ENCODE assay signal across 38 mouse cellular contexts in genomic region chr9:124014985-124015652, GRCm38 (mm10). TPM values are rescaled to one million over a fixed set of nuclear protein-coding genes. Genes with fewer than 3 reads are reported as not detected.
DNase-seq lines count a peak whose midpoint lies in the region; ATAC-seq and TF ChIP-seq lines count a peak whose summit lies in the region.
"Had no signal": no experiment of that assay in that cellular context is flagged by ENCODE, and none has a peak within 500 bp of the region (broad histone marks: within the 10 kb centered on the region; RNA-seq: fewer than 3 reads in every experiment).

No protein-coding gene starts in this region.

- TF ChIP-seq CTCF in left cerebral cortex, adult 2 months (IDR thresholded peaks at IDR 0.05): no peak

- H3K4me2 ChIP-seq in liver, embryonic 13.5 days: no peak overlapping the region
- H3K4me2 ChIP-seq in liver, embryonic 16.5 days (ENCODE audit: low read depth, low read length): no peak overlapping the region; the same call in none of the 2 replicates
- no peak overlapping the region for H3K4me2 ChIP-seq in intestine, embryonic 16.5 days (ENCODE audit: low read depth, low read length)
- H3K4me2 ChIP-seq: embryonic facial prominence, embryonic 12.5 days; embryonic facial prominence, embryonic 15.5 days; forebrain, embryonic 13.5 days; heart, embryonic 12.5 days; heart, embryonic 15.5 days; hindbrain, embryonic 13.5 days had no signal

- H3K4me1 ChIP-seq in liver, embryonic 13.5 days (replicated peaks): peaks cover 13% of the 10 kb centered on the region
- H3K4me1 ChIP-seq in liver, embryonic 16.5 days (ENCODE audit: control insufficient read depth, low read depth, low read length): peaks cover 2% of the 10 kb centered on the region
- H3K4me1 ChIP-seq in intestine, embryonic 16.5 days (ENCODE audit: control insufficient read depth, insufficient read depth, low read length): no peaks in the 10 kb centered on the region
- H3K4me1 ChIP-seq: embryonic facial prominence, embryonic 12.5 days; embryonic facial prominence, embryonic 15.5 days; forebrain, embryonic 10.5 days; forebrain, embryonic 13.5 days; heart, embryonic 12.5 days; heart, embryonic 15.5 days; hindbrain, embryonic 10.5 days; hindbrain, embryonic 13.5 days had no signal

- no peaks in the 10 kb centered on the region for H3K9me3 ChIP-seq in liver, embryonic 13.5 days (replicated peaks)
- H3K9me3 ChIP-seq in liver, embryonic 16.5 days (replicated peaks; ENCODE audit: control insufficient read depth, low read length): no peaks in the 10 kb centered on the region
- no peaks in the 10 kb centered on the region for H3K9me3 ChIP-seq in intestine, embryonic 16.5 days (ENCODE audit: control insufficient read depth, low read length)
- H3K9me3 ChIP-seq: embryonic facial prominence, embryonic 12.5 days; embryonic facial prominence, embryonic 15.5 days; forebrain, embryonic 10.5 days; forebrain, embryonic 13.5 days; G1E; heart, embryonic 12.5 days; heart, embryonic 15.5 days; hindbrain, embryonic 10.5 days; hindbrain, embryonic 13.5 days had no signal

- ATAC-seq in liver, embryonic 13.5 days (ENCODE audit: low read depth): peak; percentile 63
- ATAC-seq in erythroid progenitor cell, adult 5-6 weeks (replicated peaks; ENCODE audit: low FRiP score, poor library complexity, severe bottlenecking): peak; percentile 75
- peak; percentile 62; the same call in 1 of the 2 replicates for ATAC-seq in liver, embryonic 16.5 days (ENCODE audit: low read depth)
- peak; percentile 47; the same call in 1 of the 2 replicates for ATAC-seq in megakaryocyte progenitor cell, adult 5-6 weeks (replicated peaks; ENCODE audit: poor library complexity)
- no peak for ATAC-seq in intestine, embryonic 16.5 days
- ATAC-seq: forebrain, embryonic 13.5 days; forebrain, embryonic 16.5 days; hindbrain, embryonic 16.5 days; Patski had no signal

- 46% methylated on average over 2 of the region's 2 CpGs for WGBS in liver, embryonic 13.5 days (ENCODE audit: insufficient replicate concordance)
- 35% methylated on average over 2 of the region's 2 CpGs for WGBS in liver, embryonic 16.5 days (ENCODE audit: insufficient replicate concordance)
- WGBS in intestine, embryonic 16.5 days: 77% methylated on average over 2 of the region's 2 CpGs

- no peak overlapping the region for H3K4me3 ChIP-seq in liver, embryonic 13.5 days (replicated peaks)
- no peak overlapping the region for H3K4me3 ChIP-seq in liver, embryonic 16.5 days (ENCODE audit: low read depth, low read length)
- no peak overlapping the region for H3K4me3 ChIP-seq in intestine, embryonic 16.5 days (ENCODE audit: low read length)
- no peak overlapping the region for H3K4me3 ChIP-seq in left cerebral cortex, adult 2 months
- H3K4me3 ChIP-seq: embryonic facial prominence, embryonic 12.5 days; embryonic facial prominence, embryonic 15.5 days; erythroblast, embryonic 14.5 days; forebrain, embryonic 10.5 days; forebrain, embryonic 13.5 days; gastrocnemius, adult 2 months; heart, embryonic 12.5 days; heart, embryonic 15.5 days; hindbrain, embryonic 10.5 days; hindbrain, embryonic 13.5 days had no signal

- no peaks in the 10 kb centered on the region for H3K36me3 ChIP-seq in liver, embryonic 13.5 days
- H3K36me3 ChIP-seq in liver, embryonic 16.5 days (ENCODE audit: control insufficient read depth, insufficient read depth): no peaks in the 10 kb centered on the region
- no peaks in the 10 kb centered on the region for H3K36me3 ChIP-seq in intestine, embryonic 16.5 days (ENCODE audit: control insufficient read depth, insufficient read depth, low read length)
- H3K36me3 ChIP-seq: embryonic facial prominence, embryonic 12.5 days; embryonic facial prominence, embryonic 15.5 days; forebrain, embryonic 10.5 days; G1E; heart, embryonic 12.5 days; heart, embryonic 15.5 days; hindbrain, embryonic 10.5 days; hindbrain, embryonic 13.5 days had no signal

- intact Hi-C loops in left cerebral cortex, adult 2 months (cut with DNase I): no loop called here

- H3K27ac ChIP-seq in liver, embryonic 13.5 days: no peak overlapping the region
- no peak overlapping the region for H3K27ac ChIP-seq in liver, embryonic 16.5 days (ENCODE audit: low read length)
- H3K27ac ChIP-seq in intestine, embryonic 16.5 days (ENCODE audit: low read length): no peak overlapping the region
- H3K27ac ChIP-seq in left cerebral cortex, adult 2 months: no peak overlapping the region
- H3K27ac ChIP-seq: embryonic facial prominence, embryonic 12.5 days; embryonic facial prominence, embryonic 15.5 days; forebrain, embryonic 10.5 days; forebrain, embryonic 13.5 days; gastrocnemius, adult 2 months; heart, embryonic 15.5 days; hindbrain, embryonic 10.5 days; hindbrain, embryonic 13.5 days had no signal

- no peak overlapping the region for H3K9ac ChIP-seq in liver, embryonic 13.5 days
- H3K9ac ChIP-seq in liver, embryonic 16.5 days (ENCODE audit: low read depth, low read length): no peak overlapping the region
- no peak overlapping the region for H3K9ac ChIP-seq in intestine, embryonic 16.5 days (ENCODE audit: low read depth, low read length)
- H3K9ac ChIP-seq: embryonic facial prominence, embryonic 12.5 days; embryonic facial prominence, embryonic 15.5 days; forebrain, embryonic 13.5 days; heart, embryonic 12.5 days; heart, embryonic 15.5 days; hindbrain, embryonic 13.5 days had no signal

- no peak for DNase-seq in liver, embryonic 13.5 days
- DNase-seq in liver: no peak
- DNase-seq in right cerebral cortex, postnatal 10 days (ENCODE audit: low spot score in 2 of 2): no peak
- DNase-seq in left cerebral cortex, adult 2 months (ENCODE audit: extremely low spot score in 1 of 2, low spot score in 2 of 2): no peak
- DNase-seq: adrenal gland, adult 2 months; adrenal gland, postnatal 14 days; B cell, adult 2 months; cerebellum, adult 11 months; cerebellum, adult 2 months; cerebellum, adult 9-11 months; cerebellum, postnatal 25 days; gastrocnemius, adult 2 months; gastrocnemius, postnatal 14 days; heart, adult 11 months; heart, postnatal 10 days; heart, postnatal 36 days had no signal

- H3K27me3 ChIP-seq in liver, embryonic 13.5 days: peaks cover 4% of the 10 kb centered on the region; the same call in 1 of the 2 replicates
- no peaks in the 10 kb centered on the region for H3K27me3 ChIP-seq in liver, embryonic 16.5 days (ENCODE audit: control insufficient read depth, insufficient read depth, low read depth, low read length)
- no peaks in the 10 kb centered on the region for H3K27me3 ChIP-seq in intestine, embryonic 16.5 days (replicated peaks; ENCODE audit: control insufficient read depth, insufficient read depth, low read length)
- H3K27me3 ChIP-seq: CH12.LX; embryonic facial prominence, embryonic 12.5 days; embryonic facial prominence, embryonic 15.5 days; forebrain, embryonic 13.5 days; heart, embryonic 12.5 days; heart, embryonic 15.5 days; hindbrain, embryonic 13.5 days; Patski had no signal

RNA-seq across cellular contexts. Expression of gene Ccr3, which starts 6.7 kb away (rescaled TPM):
- 0.10 and 0.12 TPM in 2 replicates for polyA plus RNA-seq in liver, embryonic 13.5 days (2015; fragmentation: Nextera tagmentation; extraction: Ambion mirVana)
- 21.4 and 26.3 TPM in 2 replicates for total RNA-seq in erythroid progenitor cell, adult 5-6 weeks (2015; ENCODE audit: low replicate concordance)
- total RNA-seq in erythroid progenitor cell, adult 5-6 weeks (2017; ENCODE audit: low replicate concordance): 14.7 and 15.8 TPM in 2 replicates
- polyA plus RNA-seq in liver, embryonic 16.5 days (2015; fragmentation: Nextera tagmentation; extraction: Ambion mirVana): 0.14 and 0.18 TPM in 2 replicates
- total RNA-seq in megakaryocyte progenitor cell, adult 5-6 weeks (2015): 0.42 and 0.49 TPM in 2 replicates
- 0.42 and 0.57 TPM in 2 replicates for total RNA-seq in megakaryocyte progenitor cell, adult 5-6 weeks (2017)
- 0.13 and 0.15 TPM in 2 replicates for polyA plus RNA-seq in intestine, embryonic 16.5 days (2015; fragmentation: Nextera tagmentation; extraction: Ambion mirVana)
- total RNA-seq in left cerebral cortex, adult 2 months (2021): not detected
- total RNA-seq: adrenal gland, adult 2 months; common myeloid progenitor, adult 5-6 weeks; gastrocnemius, adult 2 months; gastrocnemius, postnatal 14 days; gastrocnemius, postnatal 4 days; heart, adult 8-10 months; heart, postnatal 36 days had no signal
- polyA plus RNA-seq: adrenal gland, adult 2 months; cerebellum, adult 2 months; embryonic facial prominence, embryonic 12.5 days; erythroblast, embryonic 14.5 days; forebrain, embryonic 10.5 days; forebrain, embryonic 13.5 days; forebrain, embryonic 16.5 days; G1E; hindbrain, embryonic 10.5 days; hindbrain, embryonic 13.5 days; hindbrain, embryonic 16.5 days; Patski had no signal

RNA-seq across cellular contexts. Expression of gene Ccr1l1, which starts 36.9 kb away (rescaled TPM):
- polyA plus RNA-seq in liver, embryonic 13.5 days (2015; fragmentation: Nextera tagmentation; extraction: Ambion mirVana): not detected in 2 replicates
- total RNA-seq in erythroid progenitor cell, adult 5-6 weeks (2015; ENCODE audit: low replicate concordance): 6.7 TPM in 1 of 2 replicates, not detected in the other
- total RNA-seq in erythroid progenitor cell, adult 5-6 weeks (2017; ENCODE audit: low replicate concordance): 1.0 TPM in 1 of 2 replicates, not detected in the other
- 0.07 TPM in 1 of 2 replicates, not detected in the other for polyA plus RNA-seq in liver, embryonic 16.5 days (2015; fragmentation: Nextera tagmentation; extraction: Ambion mirVana)
- total RNA-seq in megakaryocyte progenitor cell, adult 5-6 weeks (2015): 0.24 TPM in 1 of 2 replicates, not detected in the other
- total RNA-seq in megakaryocyte progenitor cell, adult 5-6 weeks (2017): not detected in 2 replicates
- polyA plus RNA-seq in intestine, embryonic 16.5 days (2015; fragmentation: Nextera tagmentation; extraction: Ambion mirVana): not detected in 2 replicates
- total RNA-seq in left cerebral cortex, adult 2 months (2021): not detected
- total RNA-seq: adrenal gland, adult 2 months; adrenal gland, postnatal 14 days; adrenal gland, postnatal 4 days; common myeloid progenitor, adult 5-6 weeks; gastrocnemius, adult 2 months; gastrocnemius, postnatal 14 days; gastrocnemius, postnatal 4 days; heart, adult 8-10 months; heart, postnatal 10 days; heart, postnatal 36 days had no signal
- polyA plus RNA-seq: adrenal gland, adult 2 months; cerebellum, adult 2 months; embryonic facial prominence, embryonic 12.5 days; embryonic facial prominence, embryonic 15.5 days; erythroblast, embryonic 14.5 days; forebrain, embryonic 10.5 days; forebrain, embryonic 13.5 days; forebrain, embryonic 16.5 days; G1E; heart, embryonic 12.5 days; heart, embryonic 15.5 days; hindbrain, embryonic 10.5 days; hindbrain, embryonic 13.5 days; hindbrain, embryonic 16.5 days; Patski had no signal

RNA-seq across cellular contexts. Expression of gene Ccr1, which starts 46.6 kb away (rescaled TPM):
- polyA plus RNA-seq in liver, embryonic 13.5 days (2015; fragmentation: Nextera tagmentation; extraction: Ambion mirVana): 1.7 and 1.9 TPM in 2 replicates
- 7.1 and 24.9 TPM in 2 replicates for total RNA-seq in erythroid progenitor cell, adult 5-6 weeks (2015; ENCODE audit: low replicate concordance)
- 2.6 and 9.9 TPM in 2 replicates for total RNA-seq in erythroid progenitor cell, adult 5-6 weeks (2017; ENCODE audit: low replicate concordance)
- polyA plus RNA-seq in liver, embryonic 16.5 days (2015; fragmentation: Nextera tagmentation; extraction: Ambion mirVana): 2.9 and 3.5 TPM in 2 replicates
- 4.5 and 5.1 TPM in 2 replicates for total RNA-seq in megakaryocyte progenitor cell, adult 5-6 weeks (2015)
- total RNA-seq in megakaryocyte progenitor cell, adult 5-6 weeks (2017): 3.1 and 3.6 TPM in 2 replicates
- polyA plus RNA-seq in intestine, embryonic 16.5 days (2015; fragmentation: Nextera tagmentation; extraction: Ambion mirVana): 3.7 and 4.0 TPM in 2 replicates
- total RNA-seq in left cerebral cortex, adult 2 months (2021): under 1 TPM in 1 of 2 experiments, not detected in 1; 0.38 TPM
- polyA plus RNA-seq: erythroblast, embryonic 14.5 days; Patski had no signal

Comparison
In these comparisons a context has a peak if more than half of its experiments do, and no peak if none do; other contexts are left out.
1. RNA of gene Ccr3, which starts 6.7 kb away (total RNA-seq): 14.7 to 26.3 TPM in erythroid progenitor cell, adult 5-6 weeks; 0.42 to 0.57 TPM in megakaryocyte progenitor cell, adult 5-6 weeks and not detected in left cerebral cortex, adult 2 months; every median in the first group is over 4 times any median in the second.